Mouse (Mus musculus) forebrain, embryonic 14.5 days (tissue): ENCODE measurements around the gene H1fx. TPM values are rescaled to one million over a fixed set of nuclear protein-coding genes. Genes with fewer than 3 reads are reported as not detected.

Experiments used
- ATAC-seq: fragments of 200-750 bp; cut with Nextera tagmentation; 2 replicates; pipeline ENCODE4 v1.8.0; 2017; ENCODE audit warnings: mild to moderate bottlenecking, moderate library complexity
- DNase-seq: peaks from one replicate; pipeline ENCODE4 v3.0.0-alpha.2; 2015; ENCODE audit warnings: low spot score
- H3K27ac ChIP-seq: fragments of 300-500 bp; sonication (generic); 2 replicates; pipeline ENCODE4 v1.5.1; 2014; ENCODE audit warnings: low read depth, mild to moderate bottlenecking, control low read depth, low read length, moderate library complexity
- H3K27me3 ChIP-seq: fragments of 300-500 bp; sonication (generic); replicated peaks from 2 replicates; pipeline ENCODE4 v1.6.1; 2014; ENCODE audit warnings: low read length, control low read depth, mixed read lengths; ENCODE audit not compliant: control insufficient read depth, insufficient read depth
- H3K36me3 ChIP-seq: fragments of 300-500 bp; sonication (generic); 2 replicates; pipeline ENCODE4 v1.6.1; 2014; ENCODE audit warnings: low read length, control low read depth; ENCODE audit not compliant: control insufficient read depth, insufficient read depth
- H3K4me1 ChIP-seq: fragments of 300-500 bp; sonication (generic); 2 replicates; pipeline ENCODE4 v1.6.1; 2014; ENCODE audit warnings: antibody characterized with exemption, low read length, control low read depth; ENCODE audit not compliant: control insufficient read depth, insufficient read depth
- H3K4me2 ChIP-seq: fragments of 300-500 bp; sonication (generic); 2 replicates; pipeline ENCODE4 v1.6.1; 2014; ENCODE audit warnings: mild to moderate bottlenecking, control low read depth, low read length
- H3K4me3 ChIP-seq: fragments of 300-500 bp; sonication (generic); 2 replicates; pipeline ENCODE4 v1.5.1; 2014; ENCODE audit warnings: low read depth, low read length, control low read depth
- H3K9ac ChIP-seq: fragments of 300-500 bp; sonication (generic); 2 replicates; pipeline ENCODE4 v1.6.1; 2014; ENCODE audit warnings: mild to moderate bottlenecking, low read length, control low read depth, moderate library complexity
- H3K9me3 ChIP-seq: fragments of 300-500 bp; sonication (generic); replicated peaks from 2 replicates; pipeline ENCODE4 v1.6.1; 2016; ENCODE audit warnings: low read length, control low read depth, mixed read lengths; ENCODE audit not compliant: control insufficient read depth
- WGBS: fragments of 180-500 bp; shearing (Covaris S2); extraction: QIAGEN DNeasy Blood & Tissue Kit; methylation state at CpG from one replicate; pipeline ENCODE4 v1.1.7; 2014; 5-methylcytosine and 5-hydroxymethylcytosine counted together
- microRNA-seq: library from miRNA; unstranded; fragments of <30 nt; microRNA quantifications from one replicate; pipeline ENCODE4, GENCODE M21; 2016
- polyA plus RNA-seq: library from polyadenylated mRNA; unstranded; fragments of >200 nt; fragmentation: Nextera tagmentation; extraction: Ambion mirVana; gene quantifications from 2 replicates; pipeline ENCODE4 v1.2.1, GENCODE M21; 2014

Gene H1fx
- polyA plus RNA-seq, 1 experiment from 2014 or later: 27.0 TPM

GRCm38 (mm10) chr6:87942179-87942578 lies 39.3 kb downstream of the H1fx start:
- WGBS: 86% methylated on average over 7 of the region's 7 CpGs
- no peak overlapping the region for H3K9ac ChIP-seq
- no peak for ATAC-seq
- H3K4me2 ChIP-seq: no peak overlapping the region
- no peak overlapping the region for H3K27ac ChIP-seq
- no peaks in the 10 kb centered on the region for H3K9me3 ChIP-seq
- 0 out of 2 replicates have a peak, but pooled peaks cover 3% of the 10 kb centered on the region for H3K36me3 ChIP-seq
- no peaks in the 10 kb centered on the region for H3K27me3 ChIP-seq
- DNase-seq: no peak
- H3K4me1 ChIP-seq: peaks cover 3% of the 10 kb centered on the region; the same call in 1 of the 2 replicates
- H3K4me3 ChIP-seq: no peak overlapping the region

DNA sequence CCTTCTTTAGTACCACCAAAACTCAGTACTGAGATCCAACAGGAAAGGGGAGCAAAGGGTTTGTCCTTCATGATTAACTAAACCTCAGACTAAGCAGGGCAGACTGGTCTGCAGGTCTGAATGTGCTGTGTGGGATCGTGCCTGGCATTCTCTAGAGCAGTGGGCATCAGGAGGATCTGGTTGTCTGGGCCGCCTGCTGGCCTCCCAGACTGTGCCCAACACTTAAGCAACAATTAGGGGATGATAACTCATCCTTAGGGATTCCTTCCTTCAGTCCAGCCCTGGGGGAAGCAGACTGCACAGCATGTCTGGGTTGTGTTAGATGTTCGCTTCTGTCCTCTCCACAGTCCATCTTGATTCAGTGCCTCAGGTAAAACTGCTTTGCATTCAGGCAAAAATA lies 42.5 kb downstream of the H1fx start:
- Histone ChIP-seq H3K27ac (no peak overlapping the region), H3K9me3 (no peaks in the 10 kb centered on the region), H3K27me3 (no peaks in the 10 kb centered on the region), H3K4me3 (no peak overlapping the region), H3K9ac (no peak overlapping the region), H3K4me2 (no peak overlapping the region), H3K36me3 (peaks cover 30% of the 10 kb centered on the region), H3K4me1 (peaks cover 3% of the 10 kb centered on the region; the same call in 1 of the 2 replicates)
- ATAC-seq: no peak
- 90% methylated on average over 3 of the region's 3 CpGs for WGBS
- DNase-seq: no peak

GRCm38 (mm10) chr6:87937178-87937788 lies 44.2 kb downstream of the H1fx start:
- Histone ChIP-seq H3K4me2 (no peak overlapping the region), H3K4me3 (no peak overlapping the region), H3K9me3 (no peaks in the 10 kb centered on the region), H3K4me1 (peaks cover 3% of the 10 kb centered on the region; the same call in 1 of the 2 replicates), H3K36me3 (peaks cover 46% of the 10 kb centered on the region), H3K9ac (no peak overlapping the region), H3K27ac (peak overlapping the region; percentile 27), H3K27me3 (no peaks in the 10 kb centered on the region)
- 38% methylated on average over 19 of the region's 19 CpGs for WGBS
- DNase-seq (peak; percentile 76), ATAC-seq (peak; percentile 94)

DNA sequence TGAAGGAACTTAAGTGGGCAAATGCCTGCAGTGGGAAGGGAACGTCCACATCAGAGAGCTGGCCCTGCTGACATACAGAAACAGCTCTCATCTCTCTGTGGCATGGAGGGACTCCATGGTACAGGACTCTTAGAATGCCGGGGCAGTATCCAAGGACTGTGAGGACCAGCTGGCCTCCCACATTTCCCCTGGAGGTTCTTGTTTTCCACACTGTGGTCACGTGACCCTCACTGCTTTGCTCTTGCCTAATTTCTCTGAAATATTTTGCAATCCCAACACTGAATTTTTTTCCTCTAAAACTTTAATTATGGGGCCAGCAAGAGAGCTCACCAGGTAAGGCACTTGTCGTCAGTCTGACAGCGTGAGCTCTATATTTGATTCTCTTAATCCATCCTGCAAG lies 46.4 kb downstream of the H1fx start:
- H3K9me3 ChIP-seq: no peaks in the 10 kb centered on the region
- ATAC-seq (no peak), DNase-seq (no peak)
- H3K9ac ChIP-seq: no peak overlapping the region
- 91% methylated on average over 5 of the region's 5 CpGs for WGBS
- H3K36me3 ChIP-seq: peaks cover 55% of the 10 kb centered on the region
- H3K4me3 ChIP-seq: no peak overlapping the region
- H3K4me2 ChIP-seq: no peak overlapping the region
- peaks cover 3% of the 10 kb centered on the region; the same call in 1 of the 2 replicates for H3K4me1 ChIP-seq
- H3K27ac ChIP-seq: no peak overlapping the region
- no peaks in the 10 kb centered on the region for H3K27me3 ChIP-seq

Small RNA genes lying within 50 kb of the gene (microRNA-seq; reads per million reads assigned to microRNA genes)
- gene Gm47286: 0.93 reads per million

Other genes starting within 250 kb of the H1fx start
- gene Gp9, start 203.6 kb downstream of the H1fx start, polyA plus RNA-seq: 0.47 and 0.94 TPM in 2 replicates
- 3.8 and 4.9 TPM in 2 replicates for gene Rab43, start 169.5 kb downstream of the H1fx start, polyA plus RNA-seq
- gene Gm45140, start 145.8 kb downstream of the H1fx start, polyA plus RNA-seq: 1.2 and 2.4 TPM in 2 replicates
- gene Isy1, start 142.8 kb downstream of the H1fx start, polyA plus RNA-seq: 34.1 and 37.8 TPM in 2 replicates
- 808 and 818 TPM in 2 replicates for gene Cnbp, start 130.5 kb downstream of the H1fx start, polyA plus RNA-seq
- 148 and 158 TPM in 2 replicates for gene Copg1, start 93.8 kb downstream of the H1fx start, polyA plus RNA-seq
- gene Hmces, start 67.7 kb downstream of the H1fx start, polyA plus RNA-seq: 56.0 and 58.2 TPM in 2 replicates
- gene Rab7, start 63.6 kb upstream of the H1fx start, polyA plus RNA-seq: 342 and 365 TPM in 2 replicates
- gene Rpn1, start 102.8 kb upstream of the H1fx start, polyA plus RNA-seq: 279 and 283 TPM in 2 replicates
- gene Gata2, start 212.3 kb upstream of the H1fx start, polyA plus RNA-seq: 1.5 and 1.6 TPM in 2 replicates
- not detected in 2 replicates for gene Dnajb8, start 240.6 kb upstream of the H1fx start, polyA plus RNA-seq